Mouse (Mus musculus) kidney, postnatal 36 days (tissue): Measurements from ENCODE around the gene Adipor1.

Experiments
- DNase-seq, 2 experiments: peaks; one replicate each; pipeline ENCODE4 v3.0.0; 2021 to 2022; ENCODE audit warnings: mixed read lengths in 2 of 2

Gene Adipor1

DNA sequence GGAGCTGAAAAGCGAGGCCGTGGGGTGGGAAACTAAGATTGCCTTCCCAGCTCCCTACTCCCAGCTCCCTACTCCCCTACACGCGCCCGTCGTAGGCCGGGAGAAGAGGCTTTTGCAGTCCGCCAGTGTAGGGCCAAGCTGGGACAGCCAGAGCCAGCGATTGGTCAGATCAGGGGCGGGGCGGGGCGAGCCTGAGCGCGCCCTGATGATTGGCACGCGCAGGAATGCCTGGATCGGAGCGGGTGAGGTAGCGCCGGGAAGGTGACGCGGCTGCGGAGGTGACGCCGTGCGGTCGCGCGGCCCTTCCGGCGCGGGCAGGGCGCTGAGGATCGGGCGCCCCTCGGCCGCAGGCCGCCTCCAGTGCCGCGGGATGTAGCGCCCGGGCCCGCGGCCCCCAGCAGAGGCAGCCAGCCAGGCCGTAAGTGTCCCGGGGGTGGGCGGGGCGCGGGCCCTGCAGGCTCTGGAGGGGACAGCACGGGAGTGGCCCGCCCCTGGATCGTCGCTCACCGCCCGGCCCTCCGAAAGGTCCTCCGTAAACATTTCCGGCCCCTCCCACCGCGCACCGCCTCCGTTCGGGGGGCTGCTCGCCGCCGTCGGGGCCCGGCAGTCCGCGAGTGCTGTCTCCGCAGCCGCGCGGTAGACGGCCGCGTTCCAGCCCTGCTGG, at the start of gene Adipor1:
Gene Adipor1 (plus strand): TSS at position 211 of the 664 bp plus-strand sequence.
- DNase-seq, result peak; percentile 99

DNA sequence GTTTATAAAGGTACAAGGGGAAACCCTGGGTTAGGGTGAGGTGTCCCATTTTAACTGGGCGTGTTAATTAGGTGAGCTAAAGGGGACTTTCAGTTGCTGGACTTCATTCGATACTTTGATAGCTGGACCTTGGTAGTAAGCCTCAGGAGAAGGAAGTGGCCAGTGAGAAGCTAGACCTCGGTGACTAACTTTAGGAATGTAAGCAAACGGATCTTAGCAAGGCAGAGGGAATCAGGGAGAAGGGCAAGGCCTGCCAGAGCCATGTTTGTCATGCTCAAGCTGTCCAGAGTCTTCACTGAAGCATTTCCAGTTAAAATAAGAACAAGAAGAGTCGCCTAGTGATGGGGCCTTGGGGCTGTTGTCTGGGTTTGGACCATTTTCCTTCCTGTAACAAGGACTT, 49.7 kb upstream of the Adipor1 start:
- no peak for DNase-seq

DNA sequence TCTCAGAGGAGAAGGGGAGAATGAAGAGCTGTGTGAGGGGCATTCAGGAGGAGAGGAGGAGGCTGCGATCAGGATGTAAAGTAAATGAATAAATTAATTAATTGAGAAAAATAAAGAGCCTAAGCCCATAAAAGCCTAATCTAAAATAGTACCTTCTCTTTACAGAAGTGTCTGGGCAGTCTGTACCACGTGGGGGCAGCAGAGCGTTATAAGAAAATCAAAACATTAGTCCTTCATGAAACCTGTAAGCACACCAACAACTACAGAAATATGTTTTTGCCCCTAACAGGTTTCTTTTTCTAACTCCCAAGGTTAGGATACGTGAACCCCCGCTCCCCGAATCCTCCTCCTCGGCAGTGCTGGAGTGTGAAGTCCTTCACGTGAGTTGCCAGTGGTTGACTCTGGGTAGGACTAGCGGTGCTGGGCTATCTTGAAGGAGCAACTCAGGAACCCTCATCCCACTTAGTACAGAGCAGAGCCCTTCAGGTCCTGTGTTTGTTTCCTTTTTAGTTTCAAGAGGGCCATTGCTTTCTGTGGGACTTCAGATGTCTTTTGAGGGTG, 46.3 kb upstream of the Adipor1 start:
- DNase-seq, result peak; percentile 66 to 88

DNA sequence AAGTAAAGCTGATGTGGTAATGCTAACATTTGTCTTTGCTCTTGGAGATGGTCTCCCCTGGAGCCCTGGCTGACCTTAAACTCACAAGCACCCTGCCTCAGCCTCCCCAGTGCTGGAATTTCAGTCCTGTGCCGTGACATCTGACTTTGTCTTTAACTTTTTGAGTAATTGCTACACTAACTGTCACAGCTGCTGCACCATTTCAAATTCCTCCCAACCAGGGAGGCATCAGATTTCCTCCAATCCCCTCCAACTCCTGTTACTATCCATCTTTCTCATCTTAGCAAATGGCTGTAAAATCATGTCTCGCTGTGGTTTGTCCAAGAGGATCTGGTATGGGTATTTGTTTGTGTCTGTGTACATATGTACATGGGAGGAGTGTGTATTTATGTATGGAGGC, 41.1 kb upstream of the Adipor1 start:
- DNase-seq, result no peak

DNA sequence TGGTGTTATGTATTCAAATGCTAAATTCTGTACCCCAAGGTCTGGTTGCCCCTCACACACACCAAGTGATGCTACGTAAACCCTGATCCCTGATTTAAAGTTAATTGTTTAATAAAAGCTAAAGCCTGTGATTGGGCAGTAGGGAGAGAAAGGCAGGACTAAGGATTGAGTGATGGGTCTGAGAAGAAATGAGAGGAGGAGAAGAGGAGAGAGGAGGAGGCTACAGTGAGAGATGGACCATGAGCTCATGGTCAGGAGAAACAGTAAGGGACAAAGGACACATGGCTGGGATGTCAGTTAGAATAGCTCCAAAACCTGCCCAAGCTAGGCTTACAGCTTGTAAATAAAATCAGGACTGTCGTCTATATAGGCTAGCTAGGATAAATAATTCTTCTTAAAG, 34.1 kb upstream of the Adipor1 start:
- DNase-seq, result no peak

DNA sequence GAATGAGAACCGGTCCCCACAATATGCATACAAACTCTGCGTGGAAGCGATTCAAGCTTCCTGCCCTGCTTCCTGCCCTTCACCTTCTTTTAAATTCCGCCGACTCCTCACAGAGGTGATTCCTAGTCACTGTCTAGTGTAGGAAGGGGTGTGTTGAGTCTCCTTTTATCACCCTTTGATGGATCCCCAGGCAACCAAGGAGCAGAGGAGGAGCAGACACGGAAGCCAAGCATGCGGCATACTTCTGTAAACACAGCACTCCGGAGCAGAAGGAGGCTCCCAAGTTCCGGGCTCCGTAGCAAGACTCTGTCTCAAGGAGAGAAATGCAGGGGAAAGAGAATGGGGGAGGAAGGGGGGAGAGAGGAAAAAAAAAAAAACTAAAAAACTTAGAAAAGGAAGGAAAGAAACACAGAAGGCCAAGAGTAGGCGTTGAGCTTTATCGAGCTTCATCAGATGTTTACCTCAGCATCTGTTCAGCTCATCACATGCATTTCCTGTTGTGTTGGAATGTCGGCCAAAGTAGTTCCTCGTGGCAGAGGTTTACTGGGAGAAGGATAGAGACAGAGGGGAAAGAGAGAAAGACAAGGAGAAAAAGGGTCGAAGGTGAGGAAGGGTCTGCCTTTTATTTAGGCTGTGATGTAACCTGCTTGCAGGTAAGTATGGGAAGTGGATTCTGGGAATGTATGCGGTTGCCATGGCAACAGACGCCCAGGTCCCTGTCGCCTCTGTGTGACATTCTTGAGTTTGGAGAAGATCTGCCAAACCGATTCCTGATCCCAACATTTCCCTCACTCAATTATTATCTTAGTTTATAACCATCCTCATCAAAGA, 33.2 kb upstream of the Adipor1 start:
- DNase-seq, result peak in 1 of 2 experiments; percentile 13

DNA sequence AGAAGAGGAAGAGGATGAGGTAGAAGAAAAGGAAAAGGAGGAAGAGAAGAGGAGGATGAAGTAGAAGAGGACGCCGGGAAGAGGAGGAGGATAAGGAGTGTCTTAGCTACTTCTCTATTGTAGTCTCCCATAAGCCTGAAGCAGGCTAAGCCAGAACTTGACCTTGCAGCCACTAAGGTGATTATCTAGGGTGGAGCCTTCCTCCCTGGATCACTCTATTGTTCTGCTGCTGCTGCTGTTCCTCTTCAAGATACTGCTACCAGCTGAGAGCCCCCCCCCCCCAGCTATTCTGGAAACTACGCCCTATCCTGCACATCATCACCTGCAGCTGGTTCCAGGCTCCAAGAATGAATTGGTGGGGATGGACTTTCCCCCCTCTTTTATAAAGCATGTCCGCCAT, 30.6 kb upstream of the Adipor1 start:
- DNase-seq, result no peak

DNA sequence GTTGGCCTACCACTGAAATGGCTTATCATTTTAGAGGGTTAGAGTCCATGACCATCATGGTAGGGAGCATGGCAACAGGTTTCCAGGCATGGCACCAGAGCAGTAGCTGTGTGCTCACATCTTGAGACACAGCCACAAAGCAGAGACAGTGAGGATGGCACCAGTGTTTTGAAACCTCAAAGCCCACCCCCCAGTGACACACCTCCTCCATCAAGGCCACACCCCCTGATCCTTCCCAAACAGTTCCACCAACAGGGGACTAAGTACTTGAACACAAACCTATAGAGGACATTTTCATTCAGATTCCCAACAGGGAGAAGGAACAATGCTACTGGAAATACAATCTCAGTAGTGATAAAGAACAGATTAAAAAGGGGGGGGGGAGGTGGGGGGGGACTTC, 30.0 kb upstream of the Adipor1 start:
- no peak for DNase-seq

DNA sequence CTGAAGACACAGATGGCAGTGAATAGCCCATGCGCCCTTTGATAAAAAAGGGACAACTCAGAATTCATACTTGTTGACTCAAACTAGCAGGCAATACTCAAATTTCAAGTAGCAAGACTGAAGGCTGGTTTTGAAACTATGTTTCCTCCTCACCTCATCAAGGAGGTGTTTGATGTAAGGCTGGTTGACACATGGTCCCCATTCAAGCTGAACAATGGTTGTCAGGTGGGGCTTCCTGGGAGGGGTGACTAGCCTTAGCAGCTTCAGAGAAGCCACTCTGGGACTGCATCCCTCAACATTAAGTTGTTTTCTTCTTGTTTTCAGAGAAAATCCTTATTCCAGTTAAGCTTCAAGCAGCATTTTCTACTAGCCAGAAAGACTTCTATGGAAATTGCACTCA, 29.5 kb upstream of the Adipor1 start, which contains the start of gene 4933406M09Rik:
Gene 4933406M09Rik (plus strand): TSS at position 275 of the 400 bp plus-strand sequence.
- no peak for DNase-seq

DNA sequence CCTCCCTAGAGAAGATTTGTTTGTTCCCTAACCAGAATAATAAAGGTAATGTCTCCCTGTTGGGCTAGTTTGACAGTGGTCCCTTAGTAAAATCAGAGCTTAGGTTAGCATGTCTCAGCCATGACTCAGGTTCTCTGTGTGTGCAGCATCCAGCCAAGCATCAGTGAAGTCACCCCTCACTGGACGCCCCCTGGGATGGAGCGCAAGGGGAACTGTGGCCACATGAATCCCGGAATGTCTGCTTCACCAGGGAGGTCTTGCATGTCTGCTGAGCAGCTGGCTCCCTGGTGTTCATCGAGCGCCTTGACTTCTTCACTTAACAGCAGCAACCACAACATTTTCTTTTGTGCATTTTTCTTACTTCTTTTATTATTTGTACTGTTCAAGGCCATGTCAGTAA, 21.4 kb upstream of the Adipor1 start:
- no peak for DNase-seq

DNA sequence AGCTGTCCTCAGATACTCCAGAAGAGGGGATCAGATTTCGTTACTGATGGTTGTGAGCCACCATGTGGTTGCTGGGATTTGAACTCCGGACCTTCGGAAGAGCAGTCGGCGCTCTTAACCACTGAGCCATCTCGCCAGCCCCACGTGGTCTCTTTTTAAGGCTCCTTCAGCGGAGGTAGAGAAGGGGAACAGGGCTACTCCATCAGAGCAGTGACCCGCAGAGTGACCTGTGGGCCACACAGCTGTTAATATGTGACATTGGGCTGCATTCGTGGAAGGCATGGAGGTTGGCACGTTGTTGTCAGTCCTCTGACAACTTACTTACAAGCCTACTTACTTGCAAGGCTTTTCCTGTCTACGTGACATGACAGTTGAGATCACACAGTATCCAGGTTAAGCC, 17.0 kb upstream of the Adipor1 start:
- peak; percentile 38 to 52 for DNase-seq

DNA sequence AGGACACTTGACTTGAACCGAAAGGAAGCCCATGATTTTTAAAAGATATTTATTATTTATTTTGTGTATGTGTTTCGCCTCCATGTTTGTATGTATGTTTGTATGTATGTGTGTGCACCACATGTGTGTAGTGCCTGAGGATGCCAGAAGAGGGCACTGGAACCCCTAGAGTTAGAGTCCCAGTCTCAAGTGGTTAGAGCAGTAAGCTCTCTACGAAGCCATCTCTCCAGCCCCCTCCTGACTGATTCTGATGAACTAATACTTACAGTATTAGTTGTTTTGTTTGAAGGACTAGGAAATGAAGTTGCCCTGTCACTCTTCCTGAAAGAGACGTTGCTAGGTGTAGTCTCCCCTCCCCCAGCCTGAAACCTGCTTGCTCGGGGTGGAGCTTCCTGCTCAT, 15.4 kb upstream of the Adipor1 start:
- DNase-seq, result no peak

DNA sequence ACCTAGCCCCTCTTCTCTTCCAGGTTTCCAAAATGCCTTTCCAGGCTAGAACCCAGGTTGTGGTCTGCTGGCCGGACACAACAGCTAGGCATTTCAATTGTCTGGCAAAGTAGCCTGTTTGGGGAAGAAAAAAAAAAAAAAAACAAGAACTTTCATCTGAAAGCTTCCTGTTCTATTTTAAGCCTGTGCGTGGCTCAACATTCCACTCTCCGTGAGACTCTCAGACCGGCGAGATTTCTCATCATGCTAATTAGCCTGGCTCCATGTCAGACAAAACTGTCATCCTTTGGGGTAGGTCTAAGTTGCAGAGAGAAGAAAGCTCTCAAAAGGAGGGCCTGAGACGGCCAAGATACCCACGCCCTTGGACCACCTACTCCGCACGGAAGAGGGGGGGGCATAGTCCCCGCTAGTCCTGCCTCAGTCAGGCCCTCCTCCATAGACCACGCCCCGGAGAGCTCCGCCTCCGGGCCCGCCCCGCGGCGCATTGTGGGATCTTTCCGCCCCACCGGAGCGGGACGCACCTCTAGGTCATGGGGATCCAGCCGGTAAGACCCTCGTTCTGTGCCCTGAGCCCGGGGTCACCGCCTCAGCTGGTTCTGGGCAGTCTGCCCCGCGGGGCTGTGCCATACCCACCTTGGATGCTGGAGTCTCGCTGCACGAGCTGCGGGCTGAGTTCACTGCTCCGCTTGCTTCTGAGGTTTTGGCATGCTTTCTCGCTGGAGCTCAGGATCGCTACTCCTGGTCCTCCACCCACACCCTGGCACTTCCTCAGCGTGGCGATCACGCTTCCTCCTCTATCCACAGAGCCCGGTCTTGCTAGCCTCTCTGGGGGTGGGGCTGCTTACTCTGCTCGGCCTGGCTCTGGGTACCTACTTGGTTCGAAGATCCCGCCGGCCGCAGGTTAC, 9.4 kb upstream of the Adipor1 start, which contains the start of gene Cyb5r1:
Gene Cyb5r1 (plus strand): TSS at position 51 of the 905 bp plus-strand sequence.
- peak; percentile 83 to 91 for DNase-seq

DNA sequence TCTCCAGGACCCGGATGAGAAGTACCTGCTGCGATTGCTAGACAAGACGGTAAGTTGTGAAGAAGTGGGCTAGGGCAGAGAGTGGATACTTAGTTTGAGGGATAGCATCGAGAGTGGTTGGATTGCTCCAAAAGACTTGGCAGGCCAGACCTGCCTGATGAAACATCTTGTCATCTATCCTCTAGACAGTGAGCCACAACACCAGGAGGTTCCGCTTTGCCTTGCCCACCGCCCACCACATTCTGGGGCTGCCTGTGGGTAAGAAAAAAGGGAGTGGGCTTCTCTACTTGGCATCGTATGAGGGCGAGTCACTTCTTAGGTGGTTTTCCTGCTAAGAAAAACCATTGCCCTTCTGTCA, 8.8 kb upstream of the Adipor1 start:
- DNase-seq, result no peak

DNA sequence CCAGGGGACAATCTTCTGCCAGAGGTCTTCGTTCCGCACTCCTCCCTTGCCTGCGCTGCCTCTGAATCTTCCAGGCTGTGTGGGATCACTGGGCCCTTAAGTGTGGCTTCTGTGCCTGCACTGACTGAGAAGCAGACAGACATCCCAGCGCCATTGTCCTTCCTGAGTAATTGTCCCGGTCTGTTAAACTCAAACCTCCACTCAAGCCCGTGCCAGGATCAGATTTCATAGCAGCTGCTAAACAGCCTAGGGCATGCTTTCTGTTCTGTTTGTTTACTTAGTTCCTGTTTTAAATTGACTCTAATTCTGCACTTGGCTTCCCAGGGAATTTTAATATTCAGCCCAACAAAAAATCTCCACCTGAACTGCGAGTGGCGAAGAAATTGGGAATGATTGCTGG, 7.1 kb upstream of the Adipor1 start:
- peak; percentile 57 to 61 for DNase-seq

DNA sequence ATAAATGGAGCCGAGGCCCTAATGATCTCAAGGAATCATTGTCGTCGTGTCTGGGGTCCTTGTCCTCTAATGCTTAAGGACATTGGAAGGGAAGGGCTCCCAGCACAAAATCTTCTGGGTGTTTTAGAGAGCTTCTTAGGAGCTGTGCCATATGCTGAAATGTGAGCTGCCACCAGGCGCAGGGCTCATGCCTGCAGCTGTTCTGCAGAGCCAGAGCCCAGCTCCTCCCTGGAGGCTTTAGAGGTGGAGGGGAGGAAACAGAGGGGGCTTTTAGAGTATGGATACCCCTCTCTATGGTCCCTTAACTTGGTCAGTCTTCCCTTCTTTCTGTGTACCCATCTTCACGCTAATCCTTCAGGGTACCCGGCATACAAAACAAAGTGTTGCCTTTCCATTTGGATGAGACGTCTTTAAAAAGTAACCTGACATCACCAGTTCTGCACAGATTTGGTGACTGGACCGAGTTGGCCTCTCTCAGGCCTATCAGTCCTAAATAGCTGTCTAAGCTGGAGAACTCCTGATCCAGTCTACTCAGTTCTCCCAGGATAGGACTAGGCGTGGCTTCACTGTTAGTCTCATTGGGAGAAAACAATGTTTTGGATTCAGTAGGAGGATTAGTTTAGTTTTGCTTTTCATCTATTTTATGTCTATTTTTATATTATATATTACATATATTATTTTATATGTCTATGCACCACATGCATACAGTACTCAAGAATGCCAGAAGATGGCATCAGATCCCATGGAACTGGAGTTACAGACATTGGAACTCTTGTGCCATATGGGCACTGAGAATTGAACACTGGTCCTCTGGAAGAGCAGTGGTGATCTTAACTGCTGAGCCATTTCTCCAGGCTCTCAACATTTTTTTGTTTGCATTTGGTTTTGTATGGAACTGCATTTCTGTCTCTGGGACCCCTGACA, 3.2 kb upstream of the Adipor1 start:
- DNase-seq, result no peak

DNA sequence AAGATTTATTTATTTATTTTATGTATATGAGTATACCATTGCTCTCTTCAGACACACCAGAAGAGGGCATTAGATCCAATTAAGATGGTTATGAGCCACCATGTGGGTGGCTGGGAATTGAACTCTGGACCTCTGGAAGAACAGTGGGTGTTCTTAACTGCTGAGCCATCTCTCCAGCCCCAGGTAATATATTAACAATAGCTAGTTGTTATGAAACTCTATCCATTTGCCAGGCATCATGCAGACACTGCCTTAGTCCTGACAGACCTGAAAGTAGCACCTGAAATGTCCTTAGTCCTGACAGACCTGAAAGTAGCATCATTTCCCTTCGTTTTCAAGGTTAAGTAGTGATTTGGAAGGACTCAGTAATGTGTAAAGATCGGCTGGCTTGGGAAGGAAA, 1.1 kb upstream of the Adipor1 start:
- peak; percentile 45 to 52 for DNase-seq

DNA sequence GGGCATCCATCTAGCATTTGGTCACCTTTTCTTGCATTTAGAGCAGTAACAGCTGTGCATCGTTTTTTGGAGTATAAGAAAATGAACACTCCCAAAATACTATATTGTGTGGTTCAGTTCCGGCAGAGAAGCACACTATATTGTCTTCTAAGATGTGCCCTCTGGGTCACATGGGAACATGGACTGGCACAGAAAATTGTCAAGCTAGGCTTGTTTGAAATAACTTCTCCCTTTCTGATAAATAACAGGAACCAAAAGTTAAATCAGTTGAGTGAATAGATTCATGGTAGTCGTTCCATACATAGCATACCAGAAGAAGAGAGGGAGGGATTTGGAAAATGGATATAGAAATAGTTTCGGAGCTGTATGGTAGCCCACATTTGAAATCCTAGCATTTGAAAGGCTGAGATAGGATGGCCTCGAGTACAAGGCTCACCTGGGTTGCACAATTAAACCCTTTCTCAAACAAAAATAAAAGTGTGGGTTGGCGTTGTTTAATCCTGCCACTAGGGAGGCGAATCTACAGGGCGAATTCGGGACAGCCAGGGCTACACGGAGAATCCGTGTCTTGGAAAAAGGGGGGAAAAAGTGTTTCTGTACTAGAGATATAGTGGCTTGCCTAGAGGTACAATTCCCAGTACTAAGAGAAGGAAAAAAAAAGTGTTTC, 544 bp upstream of the Adipor1 start:
- DNase-seq, result no peak

DNA sequence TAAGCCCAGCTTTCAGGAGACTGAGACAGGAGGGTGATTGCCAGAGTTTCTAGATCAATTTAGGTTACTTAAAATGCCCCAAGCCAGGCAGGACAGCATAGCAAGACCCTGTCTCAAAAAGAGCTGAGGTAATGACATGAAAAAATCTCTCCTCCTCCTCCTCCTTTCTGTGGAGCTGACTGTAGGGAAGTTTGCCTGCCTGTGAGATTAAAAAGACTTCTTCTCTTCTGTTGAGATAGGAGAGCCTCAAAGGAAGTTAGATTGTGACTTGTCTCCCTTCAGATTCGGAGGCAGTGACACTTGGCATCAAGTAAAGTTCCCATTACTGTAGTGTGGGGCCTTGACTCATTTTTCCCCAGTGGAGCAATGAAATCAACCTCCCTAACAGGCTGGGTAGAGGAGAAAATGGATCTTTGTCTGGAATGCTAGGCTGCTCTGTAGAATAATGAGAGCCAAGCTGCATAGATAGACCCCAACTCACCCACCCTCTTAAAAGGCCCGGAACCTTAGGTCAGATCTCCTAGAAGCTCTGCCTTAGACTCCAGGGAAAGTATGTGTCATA, 3.3 kb downstream of the Adipor1 start:
- no peak for DNase-seq

DNA sequence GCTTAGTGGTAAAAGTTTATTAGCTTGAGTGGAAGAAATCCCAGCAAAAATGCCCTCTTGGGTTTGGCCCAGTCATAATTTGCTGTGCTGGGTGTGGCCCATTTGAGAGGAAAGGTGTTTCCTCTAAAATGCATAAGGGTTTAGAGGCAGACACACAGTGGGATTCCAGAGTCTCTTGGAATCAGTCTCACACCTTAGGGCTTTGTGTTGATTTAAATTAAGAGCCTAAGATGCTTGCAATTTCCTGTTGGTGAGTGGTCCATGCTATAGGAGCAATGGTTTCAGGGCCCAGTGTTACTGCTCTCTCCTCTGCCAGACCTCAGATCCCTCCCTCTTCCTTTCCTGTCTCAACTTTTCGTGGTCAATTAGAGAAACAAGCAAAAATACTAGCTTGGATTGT, 4.0 kb downstream of the Adipor1 start:
- DNase-seq, result no peak
